Mouse (Mus musculus): ENCODE data around the gene Lrrc29. TPM values are rescaled to one million over a fixed set of nuclear protein-coding genes. Genes with fewer than 3 reads are reported as not detected.

Lrrc29 gene
- polyA plus RNA-seq, 1 experiment, result 13.1 TPM

DNA sequence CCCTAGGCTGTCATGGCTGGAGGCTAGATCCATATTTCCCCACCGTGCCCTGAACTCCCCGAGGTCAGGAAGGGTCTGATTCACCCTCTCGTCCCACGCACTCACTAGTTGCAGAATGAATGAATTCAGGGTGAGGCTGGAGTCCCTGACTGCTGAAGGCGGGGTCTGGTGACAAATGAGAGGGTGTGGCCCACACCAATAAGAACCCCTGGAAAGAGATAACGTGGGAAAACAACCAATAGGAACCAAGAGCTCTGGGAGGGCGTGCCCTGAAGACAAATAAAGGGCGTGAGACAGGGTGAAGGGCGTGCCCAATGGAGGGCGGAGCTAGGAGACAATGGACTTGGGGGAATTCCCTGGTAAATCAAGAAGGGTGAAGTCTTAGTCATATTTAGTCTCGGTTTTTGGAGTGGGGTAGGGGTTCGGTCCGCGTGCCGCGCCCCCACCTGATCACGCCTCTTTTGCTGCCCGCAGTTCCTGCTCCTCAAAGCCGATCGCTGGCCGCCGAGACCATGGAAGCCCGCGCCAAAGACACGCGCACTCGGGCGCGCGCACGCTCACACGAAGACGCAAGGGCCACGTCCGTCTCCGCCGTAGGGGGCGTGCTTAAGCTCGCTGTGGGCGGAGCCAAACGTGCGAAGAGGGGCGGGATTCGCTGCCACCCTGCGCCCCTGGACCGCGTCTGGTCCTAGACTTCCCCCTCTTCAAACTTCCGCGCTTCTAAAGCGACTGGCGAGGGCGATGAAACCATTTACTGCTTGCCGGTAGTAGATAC is 36.9 kb downstream of the Lrrc29 start:
- Histone ChIP-seq H3K36me3 (ENCODE audit: control insufficient read depth, insufficient read depth, low read length) (no peaks in the 10 kb centered on the region), H3K27me3 (ENCODE audit: control insufficient read depth, insufficient read depth, low read length) (no peaks in the 10 kb centered on the region), H3K4me3 (ENCODE audit: control insufficient read depth, insufficient read depth, low read length) (peak overlapping the region; percentile 77), H3K27ac (ENCODE audit: control insufficient read depth, insufficient read depth, low read length) (peak overlapping the region; percentile 52; the same call in 1 of the 2 replicates), H3K4me1 (replicated peaks; ENCODE audit: control insufficient read depth, insufficient read depth, low read length) (peaks cover 17% of the 10 kb centered on the region)
- under 1% methylated on average over 53 of the region's 53 CpGs for WGBS
- peak; percentile 97 for DNase-seq
- TF ChIP-seq CTCF (IDR thresholded peaks at IDR 0.05; ENCODE audit: borderline replicate concordance, control insufficient read depth, extremely low read depth, insufficient read depth, low read length, poor library complexity), result 0 out of 2 replicates have a peak, but pooled peaks have one; percentile 28
- peak; percentile 43; the same call in 1 of the 2 replicates for TF ChIP-seq POLR2A (IDR thresholded peaks at IDR 0.05; ENCODE audit: control insufficient read depth, extremely low read depth, insufficient read depth, low read length, poor library complexity)

DNA sequence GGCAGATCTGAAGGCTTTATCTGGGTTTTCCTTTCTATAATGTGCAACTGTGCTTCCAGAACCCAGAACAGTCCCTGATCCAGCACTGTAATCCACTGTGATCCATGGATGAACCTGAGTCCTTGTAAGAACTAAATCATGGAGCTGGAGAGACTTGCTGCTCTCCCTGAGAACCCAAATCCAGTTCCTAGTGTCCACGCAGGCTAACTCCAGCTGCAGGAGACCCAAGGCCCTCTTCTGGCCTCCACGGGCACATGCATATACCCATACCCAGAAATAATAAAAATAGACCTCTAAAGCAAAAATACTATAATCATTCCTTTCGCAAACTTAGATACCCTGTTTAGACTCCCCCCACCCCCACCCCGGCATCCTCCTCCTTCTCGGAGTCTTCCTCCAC is 37.8 kb downstream of the Lrrc29 start:
- no peaks in the 10 kb centered on the region for H3K27me3 ChIP-seq (ENCODE audit: control insufficient read depth, insufficient read depth, low read length)
- no peak overlapping the region for H3K4me3 ChIP-seq (ENCODE audit: control insufficient read depth, insufficient read depth, low read length)
- no peak for DNase-seq
- no peak overlapping the region for H3K27ac ChIP-seq (ENCODE audit: control insufficient read depth, insufficient read depth, low read length)
- H3K36me3 ChIP-seq (ENCODE audit: control insufficient read depth, insufficient read depth, low read length), result no peaks in the 10 kb centered on the region
- peaks cover 17% of the 10 kb centered on the region for H3K4me1 ChIP-seq (replicated peaks; ENCODE audit: control insufficient read depth, insufficient read depth, low read length)
- TF ChIP-seq POLR2A (IDR thresholded peaks at IDR 0.05; ENCODE audit: control insufficient read depth, extremely low read depth, insufficient read depth, low read length, poor library complexity) (no peak), CTCF (IDR thresholded peaks at IDR 0.05; ENCODE audit: borderline replicate concordance, control insufficient read depth, extremely low read depth, insufficient read depth, low read length, poor library complexity) (no peak)
- 98% methylated on average over 5 of the region's 5 CpGs for WGBS

DNA sequence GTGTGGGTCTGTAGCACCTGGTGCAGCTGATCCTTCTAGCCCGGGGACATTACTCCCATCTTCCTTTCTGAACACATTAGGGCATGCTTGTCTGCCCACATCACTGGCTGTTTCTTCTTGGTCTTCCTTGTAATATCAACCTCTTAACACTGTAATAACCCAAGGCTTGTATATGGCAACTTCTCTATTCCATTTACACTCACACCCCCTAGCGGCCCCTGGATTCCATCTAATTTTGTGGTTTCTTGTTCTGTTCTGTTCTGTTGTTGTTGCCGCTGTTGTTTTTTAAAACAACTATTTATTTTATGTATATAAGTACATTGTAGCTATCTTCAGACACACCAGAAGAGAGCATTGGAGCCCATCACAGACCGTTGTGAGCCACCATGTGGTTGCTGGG is 39.2 kb downstream of the Lrrc29 start:
- no peak for DNase-seq
- no peak overlapping the region for H3K27ac ChIP-seq (ENCODE audit: control insufficient read depth, insufficient read depth, low read length)
- peaks cover 20% of the 10 kb centered on the region for H3K4me1 ChIP-seq (replicated peaks; ENCODE audit: control insufficient read depth, insufficient read depth, low read length)
- no peaks in the 10 kb centered on the region for H3K36me3 ChIP-seq (ENCODE audit: control insufficient read depth, insufficient read depth, low read length)
- 89% methylated on average over 4 of the region's 4 CpGs for WGBS
- no peak overlapping the region for H3K4me3 ChIP-seq (ENCODE audit: control insufficient read depth, insufficient read depth, low read length)
- no peak for TF ChIP-seq CTCF (IDR thresholded peaks at IDR 0.05; ENCODE audit: borderline replicate concordance, control insufficient read depth, extremely low read depth, insufficient read depth, low read length, poor library complexity)
- TF ChIP-seq POLR2A (IDR thresholded peaks at IDR 0.05; ENCODE audit: control insufficient read depth, extremely low read depth, insufficient read depth, low read length, poor library complexity), result no peak
- H3K27me3 ChIP-seq (ENCODE audit: control insufficient read depth, insufficient read depth, low read length), result no peaks in the 10 kb centered on the region

DNA sequence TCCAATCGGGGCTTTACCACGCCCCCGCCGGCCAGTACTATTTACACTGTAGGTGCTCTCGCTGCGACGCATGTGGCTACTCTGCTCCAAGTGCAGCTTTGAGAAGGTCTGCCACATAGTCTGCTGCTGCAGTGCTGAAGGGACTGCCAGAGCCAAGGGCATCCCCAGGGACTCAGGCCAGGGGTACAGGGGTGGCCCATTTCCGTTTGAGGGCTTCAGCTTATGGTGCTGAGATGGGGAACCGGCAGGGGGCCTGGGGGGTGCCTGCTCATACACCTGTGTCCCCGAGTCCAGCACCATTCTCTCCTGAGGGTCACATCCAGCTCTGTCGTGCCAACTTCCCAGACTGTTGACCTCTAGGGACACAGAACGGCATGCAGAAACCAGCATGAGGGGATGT is 40.6 kb downstream of the Lrrc29 start:
- Histone ChIP-seq H3K27me3 (ENCODE audit: control insufficient read depth, insufficient read depth, low read length) (no peaks in the 10 kb centered on the region), H3K36me3 (ENCODE audit: control insufficient read depth, insufficient read depth, low read length) (no peaks in the 10 kb centered on the region), H3K27ac (ENCODE audit: control insufficient read depth, insufficient read depth, low read length) (no peak overlapping the region), H3K4me3 (ENCODE audit: control insufficient read depth, insufficient read depth, low read length) (no peak overlapping the region), H3K4me1 (replicated peaks; ENCODE audit: control insufficient read depth, insufficient read depth, low read length) (peaks cover 17% of the 10 kb centered on the region)
- DNase-seq, result no peak
- TF ChIP-seq CTCF (IDR thresholded peaks at IDR 0.05; ENCODE audit: borderline replicate concordance, control insufficient read depth, extremely low read depth, insufficient read depth, low read length, poor library complexity), result no peak
- no peak for TF ChIP-seq POLR2A (IDR thresholded peaks at IDR 0.05; ENCODE audit: control insufficient read depth, extremely low read depth, insufficient read depth, low read length, poor library complexity)
- WGBS, result 94% methylated on average over 12 of the region's 12 CpGs

DNA sequence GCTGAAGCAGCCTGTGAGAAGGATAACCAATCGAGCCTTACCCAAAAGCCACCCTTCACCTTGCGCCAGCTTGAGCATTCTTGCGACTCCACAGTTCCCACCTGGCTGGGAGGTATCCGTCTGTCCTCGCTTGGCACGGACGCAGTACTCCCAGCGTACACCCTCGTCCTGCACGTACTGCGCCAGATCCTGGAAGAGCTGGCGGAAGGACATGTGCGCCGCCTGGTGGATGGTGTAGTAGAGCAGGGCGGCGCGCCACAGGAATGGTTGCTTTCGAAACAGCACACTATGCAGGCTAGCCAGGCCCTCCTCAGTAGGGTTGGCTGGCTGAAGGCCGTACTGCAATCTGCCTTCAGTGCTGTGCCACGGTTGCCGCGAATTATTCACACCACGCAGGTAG is 43.0 kb downstream of the Lrrc29 start:
- no peak overlapping the region for H3K4me3 ChIP-seq (ENCODE audit: control insufficient read depth, insufficient read depth, low read length)
- H3K27ac ChIP-seq (ENCODE audit: control insufficient read depth, insufficient read depth, low read length), result no peak overlapping the region
- TF ChIP-seq CTCF (IDR thresholded peaks at IDR 0.05; ENCODE audit: borderline replicate concordance, control insufficient read depth, extremely low read depth, insufficient read depth, low read length, poor library complexity) (peak; percentile 79), POLR2A (IDR thresholded peaks at IDR 0.05; ENCODE audit: control insufficient read depth, extremely low read depth, insufficient read depth, low read length, poor library complexity) (no peak)
- no peak for DNase-seq
- 70% methylated on average over 23 of the region's 23 CpGs for WGBS
- no peaks in the 10 kb centered on the region; the same call in 1 of the 2 replicates for H3K27me3 ChIP-seq (ENCODE audit: control insufficient read depth, insufficient read depth, low read length)
- H3K4me1 ChIP-seq (replicated peaks; ENCODE audit: control insufficient read depth, insufficient read depth, low read length), result peaks cover 12% of the 10 kb centered on the region
- no peaks in the 10 kb centered on the region for H3K36me3 ChIP-seq (ENCODE audit: control insufficient read depth, insufficient read depth, low read length)

GRCm38 (mm10) chr8:105282239-105282638 is 43.8 kb downstream of the Lrrc29 start:
- Histone ChIP-seq H3K27me3 (ENCODE audit: control insufficient read depth, insufficient read depth, low read length) (no peaks in the 10 kb centered on the region; the same call in 1 of the 2 replicates), H3K4me1 (replicated peaks; ENCODE audit: control insufficient read depth, insufficient read depth, low read length) (peaks cover 12% of the 10 kb centered on the region), H3K36me3 (ENCODE audit: control insufficient read depth, insufficient read depth, low read length) (no peaks in the 10 kb centered on the region), H3K27ac (ENCODE audit: control insufficient read depth, insufficient read depth, low read length) (no peak overlapping the region), H3K4me3 (ENCODE audit: control insufficient read depth, insufficient read depth, low read length) (no peak overlapping the region)
- DNase-seq, result no peak
- no peak for TF ChIP-seq CTCF (IDR thresholded peaks at IDR 0.05; ENCODE audit: borderline replicate concordance, control insufficient read depth, extremely low read depth, insufficient read depth, low read length, poor library complexity)
- TF ChIP-seq POLR2A (IDR thresholded peaks at IDR 0.05; ENCODE audit: control insufficient read depth, extremely low read depth, insufficient read depth, low read length, poor library complexity), result no peak
- WGBS, result 91% methylated on average over 4 of the region's 4 CpGs

Measured in thymus, adult 2 months (tissue).